Mouse (Mus musculus): ENCODE measurements around the gene Nol4l. TPM values are rescaled to one million over a fixed set of nuclear protein-coding genes. Genes with fewer than 3 reads are reported as not detected.

The Nol4l gene
- total RNA-seq, 2 experiments from 2014 or later = 14.1 to 21.3 TPM

DNA sequence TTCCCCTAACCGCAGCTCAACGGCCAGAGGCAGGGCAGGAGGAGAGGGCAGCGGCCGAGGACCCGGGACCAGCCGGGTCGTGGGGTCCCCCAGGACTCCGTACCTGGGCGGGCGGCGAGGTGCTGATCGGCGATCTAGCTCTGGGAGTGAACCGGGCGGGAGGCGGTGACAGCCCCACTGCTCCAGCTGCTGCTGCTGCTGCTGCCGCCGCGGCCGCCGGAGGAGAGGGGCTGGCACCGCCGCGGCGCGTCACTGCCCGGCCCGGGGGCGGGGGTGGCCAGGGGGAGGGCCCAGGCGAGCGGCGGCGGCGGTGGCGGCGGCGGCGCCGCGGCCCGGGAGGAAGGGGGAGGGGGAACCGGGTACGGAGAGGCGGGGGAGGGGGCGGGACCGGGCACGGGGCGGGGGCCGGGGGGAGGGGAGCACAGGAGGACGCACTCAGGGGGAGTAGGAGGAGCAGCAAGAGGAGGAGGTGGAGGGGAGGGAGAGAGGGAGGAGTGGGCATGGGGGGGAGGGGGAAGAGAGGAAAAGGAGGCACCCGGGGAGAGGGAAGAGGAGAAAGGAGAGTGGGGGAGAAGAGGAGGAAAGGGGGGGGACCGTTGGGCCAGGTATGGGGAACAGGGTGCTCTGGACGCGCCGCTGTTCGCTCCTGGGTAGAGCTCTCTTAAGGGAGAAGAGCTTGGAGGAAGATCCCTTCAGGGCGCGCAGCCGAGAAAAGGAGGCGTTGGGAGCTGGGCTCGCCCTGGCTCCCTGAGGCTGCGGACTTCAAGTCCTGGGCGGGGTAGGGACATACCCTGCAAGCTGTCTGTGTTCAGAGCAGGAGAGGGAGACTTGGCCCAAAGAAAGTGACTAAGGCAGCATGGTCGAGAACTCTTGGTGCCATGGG lies 85.3 kb downstream of the Nol4l start:
- peak; percentile 87 for DNase-seq

DNA sequence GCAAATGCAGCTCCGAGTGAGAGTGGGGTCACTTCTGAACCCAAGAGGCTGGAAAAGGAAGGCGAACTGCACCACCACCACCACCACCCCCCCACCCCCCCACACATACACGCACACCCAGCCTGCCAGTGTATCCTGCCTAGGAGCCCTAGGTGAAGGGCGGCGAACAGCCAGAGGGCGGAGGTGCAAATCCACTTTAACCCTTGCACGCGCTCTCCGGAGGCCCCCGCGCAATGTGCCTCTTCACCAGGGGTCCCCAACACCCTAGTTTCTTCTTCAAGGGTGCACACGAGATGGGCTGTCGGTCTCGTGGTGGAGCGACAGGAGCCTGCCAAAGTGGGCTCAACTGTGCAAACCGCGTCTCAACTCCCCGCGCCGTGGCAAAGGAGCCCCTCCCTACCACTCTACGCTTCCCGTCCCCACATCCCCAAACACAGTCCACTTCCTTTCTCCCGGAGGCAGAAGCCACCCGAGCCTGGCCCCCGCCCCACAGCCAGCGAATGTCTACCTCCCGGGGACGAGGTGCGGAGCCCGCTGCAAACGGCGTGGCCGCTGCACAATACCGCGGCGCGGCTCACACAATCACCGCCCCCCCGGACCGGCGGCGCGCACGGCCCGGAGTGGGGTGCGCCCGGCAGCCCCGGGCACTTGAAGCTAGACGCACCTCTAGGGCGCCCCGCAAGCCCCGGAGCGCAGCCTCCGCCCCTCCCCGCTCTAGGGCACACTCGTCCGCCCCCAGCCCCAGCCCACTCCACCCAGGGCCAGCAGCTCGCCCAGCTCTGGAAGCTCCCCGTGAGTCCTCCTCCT lies 86.1 kb downstream of the Nol4l start:
- peak; percentile 62 for DNase-seq

DNA sequence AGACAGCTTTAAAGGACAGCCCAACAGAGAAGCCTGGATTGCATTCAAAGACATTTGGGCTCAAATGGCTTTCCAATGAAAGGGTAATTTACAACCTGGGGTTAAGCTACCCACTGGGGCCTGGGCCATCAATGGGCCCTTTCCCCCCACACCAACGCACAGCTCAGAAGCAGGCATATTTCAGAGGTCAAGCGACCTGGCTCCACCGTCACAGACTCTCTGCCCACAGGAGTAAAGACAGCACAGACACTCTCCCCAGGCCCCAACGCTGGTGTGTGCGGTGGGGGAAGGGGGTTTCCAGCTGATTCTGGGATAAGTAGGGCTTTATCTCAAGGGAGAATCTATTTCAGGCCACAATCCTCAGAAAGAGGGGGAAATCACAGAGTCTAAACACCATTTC lies 87.1 kb downstream of the Nol4l start:
- no peak for DNase-seq

DNA sequence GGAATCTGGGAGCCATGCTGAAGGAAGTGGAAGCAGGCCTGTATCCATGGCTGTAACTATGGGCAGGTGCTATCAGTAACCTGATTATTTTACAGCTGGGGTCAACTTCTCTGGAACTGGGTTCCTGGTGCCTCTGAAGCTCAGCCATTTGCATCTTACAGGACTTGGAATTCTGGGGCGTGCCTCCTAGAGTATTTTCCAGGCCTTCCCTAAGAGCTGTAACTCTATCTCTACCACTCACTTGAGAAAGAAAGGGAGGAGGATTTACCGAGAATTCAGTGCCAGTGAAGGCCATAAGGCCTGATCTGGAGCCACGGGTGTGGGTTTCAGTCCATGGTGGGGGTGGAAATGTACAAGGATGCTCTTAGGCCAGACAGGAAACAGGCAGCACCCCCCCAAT lies 88.5 kb downstream of the Nol4l start:
- DNase-seq = no peak

DNA sequence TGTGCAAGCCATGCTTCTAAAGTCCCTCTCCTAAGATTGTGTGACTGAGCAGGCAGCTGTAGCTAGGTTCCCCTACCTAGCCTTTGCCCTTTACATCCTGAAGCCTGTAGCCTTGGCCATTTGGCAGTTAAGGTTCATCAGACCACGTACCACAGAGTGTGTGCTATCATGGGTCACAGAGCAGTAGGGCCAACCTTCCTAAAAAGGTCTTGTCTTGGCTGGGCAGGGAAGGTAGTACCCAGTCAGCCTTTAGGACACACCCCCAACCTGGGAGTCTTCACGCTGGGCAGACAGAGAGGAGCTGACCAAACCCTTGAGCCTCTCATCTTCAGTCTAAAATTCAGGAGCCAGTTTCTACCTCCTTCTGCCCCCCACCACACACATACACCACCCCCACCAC lies 89.0 kb downstream of the Nol4l start:
- DNase-seq = no peak

DNA sequence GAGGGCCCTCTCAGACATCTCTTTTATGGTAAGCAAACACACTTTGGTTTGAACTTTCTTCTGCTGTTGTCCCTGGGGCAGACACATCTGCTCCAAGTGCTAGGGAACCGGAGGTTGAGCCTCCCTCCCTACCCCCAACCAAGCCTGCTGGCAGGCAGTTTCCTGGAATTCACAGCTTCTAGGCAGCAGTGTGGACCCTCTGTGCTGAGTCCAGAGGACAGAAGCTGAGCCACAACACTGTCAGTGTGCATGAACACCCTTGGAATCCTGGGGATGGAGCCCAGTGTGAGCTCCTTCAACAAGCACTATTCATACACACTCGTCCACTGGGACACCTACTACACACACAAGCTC lies 92.5 kb downstream of the Nol4l start:
- DNase-seq = no peak

DNA sequence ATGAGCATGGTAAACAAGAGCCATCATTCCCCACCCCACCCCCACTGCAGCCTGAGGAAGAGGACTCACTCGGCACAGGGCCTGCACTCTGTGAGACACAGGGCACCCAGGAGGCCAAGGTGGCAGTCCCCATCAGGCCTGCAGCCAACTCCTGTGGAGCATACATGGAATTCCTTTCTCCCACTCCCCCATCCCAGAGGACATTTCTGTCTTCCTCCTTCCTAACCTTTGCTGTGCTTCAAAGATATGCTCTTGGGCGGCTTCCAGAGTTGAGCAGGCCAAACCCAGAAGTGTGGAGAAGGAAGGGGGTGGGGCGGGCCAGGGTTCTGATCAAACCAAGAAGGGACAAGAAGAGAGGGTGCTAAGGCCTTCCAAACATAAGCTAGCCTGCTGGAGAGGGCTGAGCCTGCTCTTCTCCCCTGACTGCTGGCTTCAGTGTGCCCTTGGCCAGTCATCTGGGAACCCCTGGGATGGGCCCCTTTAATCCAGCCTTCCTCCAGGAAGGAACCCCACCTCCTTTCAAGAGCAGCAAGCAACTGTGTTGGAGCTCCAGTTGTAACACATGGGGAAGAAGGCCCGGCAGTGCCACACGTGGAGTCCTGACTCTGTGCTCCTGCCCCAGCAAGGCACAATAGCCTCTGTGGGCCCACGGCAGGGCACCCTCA lies 93.0 kb downstream of the Nol4l start:
- peak; percentile 81 for DNase-seq

DNA sequence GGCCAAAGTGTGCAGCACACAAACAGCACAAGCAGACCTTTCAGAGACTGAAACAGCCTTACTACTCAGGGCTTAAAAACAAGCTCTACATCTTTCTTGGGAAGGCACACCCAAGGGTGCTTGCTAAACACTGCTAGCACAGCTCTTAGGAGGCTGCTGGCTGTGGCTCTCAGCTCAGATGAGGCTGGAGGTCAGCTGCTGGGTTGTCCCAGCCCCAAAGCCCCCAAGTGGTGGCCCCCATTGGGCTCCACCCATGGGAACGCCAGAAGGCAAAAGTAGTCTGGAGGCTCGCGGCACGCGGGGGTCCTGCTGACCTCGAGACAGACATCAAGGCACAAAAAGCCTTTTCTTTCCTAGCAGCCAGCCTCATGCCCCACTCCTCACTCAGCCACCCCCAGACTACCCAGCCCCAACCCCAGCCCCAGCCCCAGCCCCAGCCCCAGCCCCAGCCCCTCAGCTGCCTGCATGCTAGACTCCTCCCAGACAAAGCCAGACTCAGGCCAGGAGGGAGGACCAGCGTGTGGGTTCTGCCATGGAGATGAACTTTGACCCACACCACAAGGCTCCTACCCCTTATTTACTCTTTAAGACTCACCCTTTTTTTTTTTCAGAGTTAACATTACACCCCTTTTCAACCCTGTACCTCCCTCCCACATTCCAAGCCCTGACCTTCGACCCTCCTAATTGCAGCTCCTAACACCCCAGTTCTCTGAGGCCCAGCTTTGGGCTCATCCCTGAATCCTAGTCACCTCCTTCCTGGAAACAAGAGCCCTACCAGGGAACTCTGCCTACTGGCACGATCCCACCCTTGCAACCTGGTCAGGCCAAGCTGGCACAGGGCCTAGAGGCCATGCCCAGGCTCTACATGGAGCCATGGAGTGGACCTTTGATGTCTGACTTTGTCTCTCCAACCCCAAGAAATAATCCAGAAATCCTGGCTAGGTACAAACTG lies 94.6 kb downstream of the Nol4l start:
- peak; percentile 71 for DNase-seq

DNA sequence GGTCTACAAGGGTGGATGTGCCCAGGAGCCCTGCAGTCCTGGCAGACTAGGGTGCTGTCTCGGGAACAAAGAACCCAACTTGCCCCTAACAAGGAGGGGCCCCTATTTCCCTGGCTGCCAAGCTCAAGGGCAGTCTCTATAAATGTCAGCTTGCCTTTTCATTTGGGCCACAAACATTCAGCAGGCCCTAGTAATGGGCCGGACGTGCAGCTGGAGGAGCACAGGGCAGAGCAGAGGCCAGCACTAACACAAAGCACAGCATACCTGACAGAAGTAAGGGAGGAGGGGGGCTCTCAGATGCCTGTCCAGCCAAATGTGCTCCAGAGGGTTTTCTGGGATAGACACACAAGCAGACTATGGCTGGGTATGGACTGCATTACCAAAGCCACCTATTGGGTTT lies 95.9 kb downstream of the Nol4l start:
- DNase-seq = no peak

DNA sequence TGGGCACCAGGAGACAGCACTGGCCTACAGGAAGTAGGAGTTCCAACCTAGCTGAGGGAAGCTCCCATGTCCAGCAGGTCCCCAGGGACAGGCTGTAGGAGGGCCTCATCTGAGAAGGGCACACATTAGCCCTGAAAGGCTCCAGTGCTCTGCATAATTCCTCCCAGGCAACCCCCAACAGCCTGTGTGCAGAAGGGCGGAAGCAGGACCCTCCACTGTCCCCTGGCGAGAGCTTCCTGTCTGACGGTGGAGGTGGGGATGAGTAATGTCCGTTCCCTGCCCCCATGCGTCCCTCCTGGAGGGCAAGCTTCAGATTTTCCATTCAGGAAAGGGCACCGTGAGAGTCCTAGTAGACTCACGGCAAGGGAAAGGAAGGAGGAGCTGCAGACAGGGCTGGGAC lies 97.3 kb downstream of the Nol4l start:
- DNase-seq = no peak

DNA sequence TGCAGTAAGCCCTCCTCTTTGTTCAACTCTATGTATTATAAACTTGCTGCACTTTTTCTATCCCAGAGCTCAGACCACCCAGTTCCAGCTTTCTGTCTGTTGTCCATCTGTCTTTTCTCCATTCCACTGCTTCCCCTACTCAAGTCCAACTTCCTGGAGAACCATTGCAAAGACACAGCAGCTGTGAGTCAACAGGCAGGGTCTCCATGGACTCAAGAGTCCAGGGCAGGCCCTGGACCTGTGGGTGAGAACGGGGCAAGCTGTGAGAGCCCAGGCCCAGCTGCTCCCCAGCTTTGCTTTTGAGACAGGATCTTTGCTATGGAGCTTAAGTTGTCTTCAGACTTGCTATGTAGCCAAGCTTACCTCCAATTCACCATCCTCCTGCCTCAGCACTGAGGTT lies 99.2 kb downstream of the Nol4l start:
- no peak for DNase-seq

DNA sequence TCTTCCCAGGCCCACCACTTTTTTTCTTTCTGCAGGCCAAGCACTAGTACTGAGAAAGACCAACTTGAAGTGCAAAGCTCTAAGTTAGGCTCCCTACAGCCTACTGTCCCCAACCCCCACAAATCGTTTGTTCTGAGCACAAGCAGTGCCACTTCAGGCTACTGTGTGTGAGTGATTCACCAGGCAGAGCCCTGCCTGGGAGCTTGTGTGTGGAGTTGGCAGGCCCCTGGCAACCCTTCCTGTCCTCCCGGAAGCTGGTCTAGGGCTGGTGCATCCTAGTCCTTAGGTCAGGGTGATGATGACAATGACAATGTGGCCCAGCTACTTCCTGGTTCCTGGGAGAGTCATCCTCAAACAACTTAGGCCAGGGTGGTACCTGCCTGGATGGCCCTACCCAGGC lies 101.3 kb downstream of the Nol4l start:
- no peak for DNase-seq

DNA sequence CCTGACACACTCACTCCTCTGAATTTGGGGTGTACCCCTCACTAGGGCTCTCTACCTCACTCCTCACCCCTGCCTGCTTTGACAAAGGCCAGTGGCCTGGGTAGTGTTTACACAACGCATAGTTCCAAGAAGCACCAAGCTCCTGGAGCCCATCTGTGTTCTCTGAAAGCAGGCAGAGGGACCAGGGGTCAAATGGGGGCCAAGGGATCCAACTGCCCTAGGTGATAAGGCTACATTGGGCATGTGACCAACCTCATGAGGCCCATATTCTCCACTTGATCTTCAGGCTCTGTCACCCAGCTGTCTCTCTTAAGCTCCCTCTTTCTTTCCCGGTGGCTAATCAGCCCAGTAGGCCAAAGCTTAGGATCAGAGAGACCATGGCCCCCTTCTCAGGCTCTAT lies 102.8 kb downstream of the Nol4l start:
- DNase-seq = no peak

DNA sequence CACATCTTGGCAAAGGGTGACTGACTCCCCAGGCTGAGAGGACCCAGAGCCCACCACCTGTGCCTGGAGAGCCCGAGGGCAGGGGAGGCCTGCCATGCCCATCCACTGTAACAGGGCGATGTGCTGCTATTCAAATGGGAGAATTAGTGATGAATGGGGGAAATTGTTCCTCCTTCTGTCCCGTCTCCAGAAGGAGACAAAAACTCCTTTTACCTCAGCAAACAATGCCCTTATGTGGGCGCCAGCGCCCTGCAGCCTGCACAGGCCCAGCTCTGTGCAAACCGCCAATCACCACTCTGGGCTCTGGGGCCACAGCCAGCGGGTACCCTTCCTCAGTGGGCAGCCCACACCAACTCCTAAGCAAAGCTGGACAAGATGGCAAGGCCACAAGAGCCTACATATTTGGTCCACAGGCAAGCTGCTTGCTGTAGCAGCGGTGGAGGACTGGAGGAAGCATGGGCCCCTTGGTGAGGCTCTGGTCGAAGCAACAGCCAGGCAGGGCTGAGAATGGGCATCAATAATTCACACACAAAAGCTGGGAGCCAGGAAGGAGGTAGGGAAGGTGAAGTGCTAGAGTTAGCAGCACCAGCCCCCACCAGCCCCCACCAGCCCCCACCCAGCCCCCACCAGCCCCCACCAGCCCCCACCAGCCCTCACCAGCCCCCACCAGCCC lies 103.6 kb downstream of the Nol4l start:
- DNase-seq = no peak

DNA sequence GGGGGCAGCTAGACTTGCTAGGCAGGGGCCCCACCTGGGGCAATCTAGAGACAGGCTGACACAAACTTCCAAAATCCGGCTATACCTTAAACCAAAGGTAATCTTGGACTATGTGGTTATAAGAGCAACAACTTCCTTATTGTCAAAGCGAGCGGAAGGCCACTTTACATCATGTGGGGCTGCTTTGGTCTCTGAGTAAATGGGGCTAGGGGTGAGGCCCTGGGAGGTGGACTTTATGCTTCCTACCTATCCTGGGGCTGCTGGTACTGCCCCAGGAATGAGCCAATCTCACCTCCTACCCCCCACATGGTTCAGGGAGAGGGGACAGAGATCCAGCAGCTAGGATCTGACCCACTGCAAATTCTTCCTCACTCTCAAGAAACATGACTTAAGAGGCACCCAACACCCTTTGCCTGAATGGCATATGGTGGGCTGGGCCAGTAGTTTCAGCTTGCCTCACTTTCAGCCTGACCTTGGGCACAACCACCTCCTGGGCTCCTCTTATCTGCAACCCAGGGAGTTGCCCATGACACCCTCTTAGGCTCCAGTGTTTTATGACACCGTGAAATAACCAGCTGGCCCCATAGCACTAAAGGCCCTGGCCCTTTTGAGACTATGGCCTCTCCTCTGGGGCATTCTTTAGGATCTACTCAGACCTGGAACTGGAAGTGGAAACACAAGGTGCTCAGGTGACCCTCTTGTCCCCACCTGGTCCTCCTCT lies 104.5 kb downstream of the Nol4l start:
- DNase-seq = no peak

DNA sequence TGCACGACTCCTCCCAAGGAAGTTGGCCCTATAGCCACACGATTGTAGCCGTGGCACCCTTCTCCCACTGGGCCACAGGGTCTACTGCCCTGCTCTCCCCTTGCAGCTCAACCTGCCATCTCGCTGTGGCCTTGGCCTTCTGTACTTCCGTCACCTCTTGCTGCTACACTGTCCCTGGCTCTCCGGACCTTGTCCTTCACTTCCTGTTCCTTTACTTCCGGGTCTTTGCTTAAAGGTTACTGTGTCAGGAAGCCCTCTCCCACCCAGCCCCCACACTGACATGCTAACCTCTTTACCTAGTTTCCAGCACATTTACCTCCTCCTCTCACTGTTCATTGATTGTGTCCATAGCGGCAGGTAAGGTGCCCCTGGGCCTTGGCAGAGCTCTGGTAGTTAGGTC lies 105.2 kb downstream of the Nol4l start:
- no peak for DNase-seq

DNA sequence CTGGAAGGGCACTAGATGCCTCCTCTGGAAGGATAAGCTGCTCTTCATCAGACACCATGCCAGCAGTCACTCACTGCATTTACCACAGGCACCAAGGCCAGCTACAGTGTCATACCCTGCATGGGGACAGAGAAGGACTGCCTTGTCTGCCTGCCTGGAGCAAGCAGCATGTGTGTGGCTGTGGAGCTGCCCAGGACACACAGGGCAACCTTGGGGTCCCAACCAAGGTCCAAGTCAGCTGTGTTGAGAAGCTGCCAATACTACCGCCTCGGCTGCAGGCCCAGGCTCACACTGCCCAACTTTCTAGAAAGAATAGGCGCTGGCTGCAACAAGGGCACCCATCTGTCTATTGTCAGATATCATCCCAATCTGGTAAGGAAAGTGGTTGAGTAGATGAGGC lies 106.7 kb downstream of the Nol4l start:
- peak; percentile 73 for DNase-seq

DNA sequence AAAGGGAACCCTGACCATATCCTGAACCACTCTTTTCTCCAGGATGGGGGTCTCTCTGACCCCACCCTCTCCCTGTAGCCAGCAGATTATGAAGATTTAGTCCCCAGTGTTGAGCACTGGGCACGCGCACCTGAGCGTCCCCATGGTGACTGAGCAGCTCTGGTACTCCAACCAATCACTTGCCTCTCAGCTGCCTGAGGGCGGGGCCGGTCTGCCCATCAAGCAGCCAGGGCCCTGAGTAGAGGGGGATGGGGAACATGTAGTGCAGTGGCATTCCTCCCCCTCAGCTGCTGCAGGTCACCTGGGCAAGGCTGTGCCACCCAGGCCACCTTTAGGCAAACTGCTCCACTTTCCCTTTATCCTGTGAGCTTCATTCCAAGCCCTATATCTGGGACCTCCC lies 107.7 kb downstream of the Nol4l start:
- DNase-seq = no peak

DNA sequence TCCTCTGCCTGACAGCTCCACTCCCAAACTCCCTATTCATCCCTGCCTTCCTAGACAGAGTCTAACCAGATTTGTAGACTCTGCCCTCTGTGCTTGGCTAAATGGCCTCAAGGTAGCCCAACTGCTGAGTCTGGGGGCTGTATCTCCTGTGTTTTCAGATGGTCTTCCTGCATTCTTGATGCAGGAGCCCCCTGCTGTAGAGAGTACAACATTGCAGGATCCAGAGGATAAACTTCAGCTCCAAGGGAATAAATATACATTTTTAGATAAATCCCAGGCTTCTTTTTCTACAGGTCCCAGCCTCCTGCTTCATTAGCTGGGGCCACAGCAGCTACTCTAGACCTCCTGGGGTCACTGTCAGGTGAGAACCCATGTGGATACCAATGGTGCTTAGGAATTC lies 108.5 kb downstream of the Nol4l start:
- no peak for DNase-seq

DNA sequence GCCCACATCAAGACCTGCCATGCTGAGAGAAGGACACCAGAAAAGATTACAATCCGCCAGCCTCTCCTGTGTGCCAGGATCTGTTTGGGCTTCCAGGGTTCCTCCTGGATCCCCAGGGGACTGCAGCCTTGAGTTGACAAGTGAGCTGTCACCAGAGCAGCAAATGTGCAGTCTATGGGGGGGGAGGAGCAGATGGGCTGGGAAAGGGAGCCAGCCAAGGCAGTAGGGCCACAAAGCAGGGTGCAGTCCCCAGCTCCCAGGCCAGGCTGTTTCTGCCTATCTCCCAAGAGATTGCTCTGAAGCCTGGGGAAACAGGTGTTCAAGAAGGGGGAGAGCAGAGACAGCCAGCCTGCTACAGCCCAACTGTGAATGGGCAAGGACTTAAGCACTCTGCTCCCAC lies 111.4 kb downstream of the Nol4l start:
- DNase-seq = peak; percentile 72

DNA sequence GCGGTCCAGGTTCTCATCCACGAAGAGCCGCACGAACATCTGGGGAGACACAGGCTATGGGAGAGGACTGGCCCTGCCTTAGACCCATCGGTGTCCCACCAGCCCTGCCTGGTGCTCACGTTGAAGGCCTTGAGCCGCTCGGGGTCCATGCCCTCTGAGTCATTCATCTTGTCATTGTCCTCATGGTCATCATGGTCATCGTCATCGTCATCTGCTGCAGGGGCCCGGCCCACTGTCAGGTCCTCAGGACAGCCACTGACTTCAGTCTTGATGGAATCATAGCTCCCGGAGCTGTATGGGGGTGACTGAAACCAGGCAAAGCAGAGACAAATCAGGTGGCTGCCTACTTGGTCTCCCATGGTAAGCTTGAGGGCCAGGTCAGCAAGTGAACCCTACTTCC lies 111.9 kb downstream of the Nol4l start:
- no peak for DNase-seq
